Comparison of ENCODE assay signal across 19 mouse cellular contexts in genomic region chr16:92719725-92720124, GRCm38 (mm10).
"Had no signal": no experiment of that assay in that cellular context is flagged by ENCODE, and none has a peak within 500 bp of the region (broad histone marks: within the 10 kb centered on the region; RNA-seq: fewer than 3 reads in every experiment).

No protein-coding gene starts in this region.

- H3K4me2 ChIP-seq: limb, embryonic 12.5 days; liver, embryonic 11.5 days; lung, embryonic 14.5 days; midbrain, embryonic 11.5 days had no signal

- H3K36me3 ChIP-seq: limb, embryonic 12.5 days had no signal

- H3K4me3 ChIP-seq: limb, embryonic 12.5 days had no signal

- H3K9ac ChIP-seq: limb, embryonic 12.5 days; liver, embryonic 14.5 days; liver, postnatal 0 days; lung, embryonic 14.5 days had no signal

- DNase-seq: kidney, adult 18-20 months; kidney, adult 9 months; kidney, postnatal 14 days; kidney, postnatal 4 days; liver, postnatal 0 days; lung, embryonic 14.5 days; lung, postnatal 10 days; lung, postnatal 36 days; midbrain, embryonic 14.5 days; right cerebral cortex, postnatal 14 days; right cerebral cortex, postnatal 4 days; thymus, adult 2 months; thymus, postnatal 14 days; thymus, postnatal 4 days had no signal

- ATAC-seq: liver, postnatal 0 days had no signal

- H3K27ac ChIP-seq: limb, embryonic 12.5 days; liver, embryonic 14.5 days; stomach, postnatal 0 days had no signal

- H3K9me3 ChIP-seq: limb, embryonic 12.5 days had no signal
